Mouse (Mus musculus): ENCODE measurements around the gene Sfxn5.

Gene Sfxn5

DNA sequence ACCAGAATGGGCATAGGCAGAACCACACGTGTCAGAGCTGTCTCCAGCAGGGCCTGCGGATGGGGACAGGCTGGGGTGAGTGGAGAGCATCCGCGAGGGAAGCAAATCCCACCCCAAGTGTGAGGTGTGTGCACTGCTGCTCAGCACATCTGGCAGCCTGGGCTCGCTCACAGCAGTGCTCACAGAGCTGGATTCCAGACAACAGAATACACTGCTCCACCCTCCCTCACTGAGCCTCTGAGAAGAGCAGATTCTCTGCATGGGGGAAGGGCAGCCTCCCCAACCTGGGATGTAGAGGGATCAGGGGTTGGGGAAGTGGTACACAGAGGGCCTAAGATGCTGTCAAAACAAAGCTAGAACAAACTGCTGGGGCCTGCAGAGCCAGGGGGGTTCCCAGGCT lies 98.4 kb downstream of the Sfxn5 start:
- no peak for DNase-seq (ENCODE audit: low read depth, low spot score)

DNA sequence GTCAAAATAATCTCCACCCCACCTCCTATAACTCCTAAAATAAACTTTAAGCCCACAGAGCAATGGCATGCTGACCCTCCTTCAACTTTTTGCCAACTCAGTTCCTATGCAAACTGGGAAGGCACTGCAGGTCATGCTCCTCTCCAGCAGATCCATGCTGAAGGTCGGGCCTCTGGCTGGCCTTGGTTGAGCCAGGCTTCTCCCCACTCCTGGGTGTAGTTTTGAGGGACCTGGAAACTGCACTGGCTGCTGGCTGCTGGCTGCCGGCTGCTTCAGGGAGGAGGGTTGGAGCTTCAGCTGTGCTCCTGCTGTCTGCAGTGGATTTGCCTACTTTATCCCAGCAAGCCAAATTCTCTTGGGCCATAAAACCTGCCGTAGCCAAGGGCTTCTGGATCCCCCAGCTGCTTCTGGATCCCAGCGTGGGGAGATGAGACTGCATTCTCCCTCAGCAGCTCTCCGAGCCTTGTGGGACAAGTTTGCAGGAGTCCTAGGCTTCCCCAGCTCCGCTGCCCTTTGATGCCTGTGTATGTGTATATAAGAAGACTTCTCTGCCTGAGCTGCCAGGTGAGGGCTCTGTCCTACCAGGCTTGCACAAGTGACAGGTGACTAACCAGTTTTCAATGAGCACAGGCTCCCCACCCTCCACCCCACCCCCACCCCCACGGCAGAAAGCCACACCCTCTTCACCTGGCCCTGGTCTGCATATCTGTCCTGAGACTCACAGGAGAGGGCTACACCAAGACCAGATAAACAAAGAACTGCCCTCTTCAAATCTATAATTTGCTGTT lies 100.2 kb downstream of the Sfxn5 start:
- DNase-seq (ENCODE audit: low read depth, low spot score) = no peak

GRCm38 (mm10) chr6:85232045-85232444 lies 101.2 kb downstream of the Sfxn5 start:
- no peak for DNase-seq (ENCODE audit: low read depth, low spot score)

DNA sequence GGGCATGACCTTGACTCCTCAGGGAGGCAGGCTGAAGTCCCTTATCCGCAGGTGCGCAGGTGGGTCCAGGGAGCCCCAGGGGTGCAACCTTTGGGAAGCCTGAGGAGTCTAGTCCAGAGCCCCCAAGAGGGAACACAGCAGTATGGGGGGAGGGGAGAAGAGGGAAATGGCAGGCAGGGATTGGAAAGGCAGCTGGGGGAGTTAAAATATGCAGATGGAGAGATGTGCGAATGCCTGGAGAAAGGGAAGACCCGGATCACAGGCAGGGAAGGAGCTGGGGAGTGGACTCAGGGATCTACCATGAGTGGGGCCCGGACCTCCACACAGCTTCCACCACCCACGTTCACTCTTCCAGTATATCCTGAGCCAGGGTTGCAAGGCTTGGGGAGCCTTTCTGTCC lies 101.8 kb downstream of the Sfxn5 start:
- no peak for DNase-seq (ENCODE audit: low read depth, low spot score)

DNA sequence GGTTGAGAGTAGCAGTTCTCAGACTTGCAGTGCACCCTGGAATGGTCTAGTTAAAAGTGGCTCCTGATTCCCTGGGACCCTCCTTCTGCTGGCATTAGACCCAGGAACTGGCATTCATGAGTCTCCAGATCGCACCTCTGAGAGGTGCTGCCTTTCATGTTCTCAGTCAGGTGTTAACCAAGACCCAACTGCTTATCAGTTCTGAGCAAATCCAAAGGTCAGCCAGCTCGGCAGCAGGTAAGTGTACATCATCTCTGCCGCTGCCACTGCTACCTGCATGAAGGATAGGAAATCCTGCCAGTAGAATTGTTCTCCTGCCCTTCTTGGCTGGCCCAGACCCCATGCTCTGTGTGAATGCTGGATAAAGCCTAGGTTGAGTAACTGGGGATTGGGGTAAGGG lies 102.5 kb downstream of the Sfxn5 start:
- DNase-seq (ENCODE audit: low read depth, low spot score) = no peak

- no peak for DNase-seq (ENCODE audit: low read depth, low spot score)
Measured at GRCm38 (mm10) chr6:85227520-85227919, 105.7 kb downstream of the Sfxn5 start.

GRCm38 (mm10) chr6:85226570-85226969 lies 106.7 kb downstream of the Sfxn5 start:
- DNase-seq (ENCODE audit: low read depth, low spot score) = no peak

DNA sequence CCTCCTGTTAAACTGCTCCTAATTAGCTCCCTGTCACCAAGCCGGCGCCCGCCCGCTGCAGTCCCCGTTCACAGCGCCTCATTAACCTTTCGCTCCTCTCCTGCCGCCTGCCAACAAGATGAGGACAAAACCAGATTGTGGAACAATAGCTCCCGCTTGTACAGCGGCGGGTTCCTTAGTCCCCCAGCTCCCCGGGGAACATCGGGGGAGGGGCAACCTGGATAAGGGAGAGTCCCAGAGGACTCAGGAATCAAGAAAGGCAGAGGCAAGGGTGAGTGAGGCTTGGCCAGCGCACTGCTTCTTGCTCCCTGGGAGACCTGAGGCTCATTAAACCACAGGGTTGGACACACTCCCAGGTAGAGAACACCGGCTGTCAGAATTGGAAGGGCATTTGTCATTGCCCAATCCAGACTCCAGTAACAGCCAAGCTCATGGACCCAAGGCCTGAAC lies 108.8 kb downstream of the Sfxn5 start:
- no peak for DNase-seq (ENCODE audit: low read depth, low spot score)

DNA sequence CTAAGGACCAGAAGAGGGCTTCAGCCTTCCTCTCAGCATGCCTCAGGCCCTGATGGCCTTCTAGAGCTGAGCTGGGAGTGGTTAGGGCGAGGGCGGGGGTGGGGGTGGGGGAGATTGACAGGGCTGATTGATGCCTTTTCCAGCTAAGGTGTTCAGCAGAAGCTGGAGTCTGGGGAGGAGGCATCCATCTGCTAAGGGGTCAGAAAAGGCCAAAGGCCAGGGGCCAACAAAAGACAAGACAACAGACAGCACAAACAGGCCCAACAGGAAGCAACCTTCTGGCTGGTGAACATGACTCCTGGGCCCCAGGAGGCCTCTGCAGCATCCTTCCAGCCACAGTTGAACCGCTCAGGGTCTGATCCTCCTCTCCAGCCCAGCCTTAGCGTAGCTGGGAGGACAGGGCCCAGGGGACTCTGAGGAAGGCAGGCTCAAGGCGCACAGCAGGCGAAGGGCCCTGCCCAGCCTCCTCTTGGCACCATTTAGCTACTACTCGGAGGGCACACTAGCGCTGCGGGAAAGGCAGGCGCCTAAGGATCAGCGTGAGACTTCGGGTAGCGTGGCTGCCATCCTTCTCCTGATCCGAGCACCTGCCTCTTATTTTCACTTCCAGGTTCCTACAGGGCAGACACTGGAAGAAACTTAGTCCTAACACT lies 109.6 kb downstream of the Sfxn5 start:
- DNase-seq (ENCODE audit: low read depth, low spot score) = no peak

DNA sequence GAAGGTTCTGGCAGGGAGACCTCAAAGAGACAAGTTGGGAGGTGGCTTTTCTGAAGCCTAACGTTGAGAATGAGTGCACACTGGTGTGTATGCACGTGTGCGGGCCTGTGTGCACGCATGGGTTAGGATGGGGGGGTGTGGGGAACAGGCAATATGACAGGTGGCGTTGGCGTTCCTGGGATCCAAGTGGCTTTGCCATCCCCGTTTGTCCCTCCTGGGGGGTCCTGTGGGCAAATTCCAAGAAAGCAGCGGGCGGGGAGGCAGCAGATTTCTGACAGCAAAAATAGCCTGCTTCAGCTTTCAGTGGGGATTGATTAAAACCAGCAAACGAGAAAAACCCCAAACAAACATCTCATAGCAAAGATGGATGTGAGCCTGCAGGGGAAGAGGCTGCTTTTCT lies 110.7 kb downstream of the Sfxn5 start:
- no peak for DNase-seq (ENCODE audit: low read depth, low spot score)

- DNase-seq (ENCODE audit: low read depth, low spot score) = no peak
Measured at GRCm38 (mm10) chr6:85220917-85221316, 112.3 kb downstream of the Sfxn5 start.

- no peak for DNase-seq (ENCODE audit: low read depth, low spot score)
Measured at GRCm38 (mm10) chr6:85219706-85220105, 113.5 kb downstream of the Sfxn5 start.

DNA sequence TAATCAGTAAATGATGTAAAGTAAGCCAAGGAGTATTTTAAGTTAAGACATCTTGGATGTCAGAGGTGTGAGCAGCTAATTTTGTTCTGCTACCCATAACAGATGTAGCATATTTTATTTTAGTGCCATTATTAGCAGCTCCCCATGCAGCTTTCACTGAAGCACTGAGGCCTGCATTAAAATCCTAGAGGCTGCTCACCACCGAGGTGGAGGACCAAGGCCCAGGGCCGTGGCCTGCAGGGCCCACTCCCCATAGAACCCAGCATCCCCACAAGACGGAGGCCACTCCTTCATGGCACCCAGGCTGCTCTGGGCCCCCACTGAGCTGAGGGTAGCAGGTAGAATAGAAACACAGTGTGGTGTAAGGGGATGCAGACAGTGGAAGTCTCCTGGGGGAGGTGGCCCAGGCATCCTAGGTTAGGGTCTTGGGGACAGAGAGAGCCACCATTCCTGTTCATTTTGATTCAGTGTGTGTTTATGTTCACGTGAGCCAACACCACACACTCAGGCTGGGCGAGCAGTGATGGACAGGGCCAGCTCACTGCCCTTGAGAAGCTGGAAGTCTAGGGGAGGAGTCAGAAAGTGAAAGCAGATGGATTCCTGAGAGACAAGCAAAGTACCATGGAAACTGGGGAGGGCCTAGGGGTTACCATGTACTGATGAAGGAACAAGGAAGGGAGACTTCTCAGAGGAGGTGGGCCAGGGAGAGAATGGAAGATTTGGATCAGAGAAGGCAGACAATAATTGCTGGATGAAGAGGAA lies 114.4 kb downstream of the Sfxn5 start:
- DNase-seq (ENCODE audit: low read depth, low spot score) = no peak

GRCm38 (mm10) chr6:85218251-85218650 lies 115.0 kb downstream of the Sfxn5 start:
- no peak for DNase-seq (ENCODE audit: low read depth, low spot score)

GRCm38 (mm10) chr6:85210686-85211085 lies 122.5 kb downstream of the Sfxn5 start:
- DNase-seq (ENCODE audit: low read depth, low spot score) = no peak

- DNase-seq (ENCODE audit: low read depth, low spot score) = no peak
Measured at GRCm38 (mm10) chr6:85209226-85209967, 123.8 kb downstream of the Sfxn5 start.

DNA sequence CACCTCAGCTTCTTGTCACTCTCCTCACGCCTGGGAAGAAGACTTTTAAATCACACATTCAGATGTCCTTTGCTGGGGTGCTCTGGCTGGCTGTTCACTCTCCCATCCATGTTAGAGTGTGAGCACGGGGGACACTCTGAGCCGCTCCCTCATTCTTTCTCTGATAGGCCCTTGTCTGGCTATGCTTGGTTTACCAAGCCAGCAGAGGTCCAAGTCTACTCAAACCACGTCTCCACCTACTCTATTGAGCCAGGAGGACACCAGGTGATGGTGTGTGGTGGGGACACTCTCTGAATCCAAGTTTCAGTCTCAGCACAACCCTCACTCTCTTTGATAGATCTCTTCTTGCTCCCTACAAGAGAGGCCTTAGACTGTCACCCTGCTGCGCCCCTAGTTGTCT lies 125.9 kb downstream of the Sfxn5 start:
- no peak for DNase-seq (ENCODE audit: low read depth, low spot score)

DNA sequence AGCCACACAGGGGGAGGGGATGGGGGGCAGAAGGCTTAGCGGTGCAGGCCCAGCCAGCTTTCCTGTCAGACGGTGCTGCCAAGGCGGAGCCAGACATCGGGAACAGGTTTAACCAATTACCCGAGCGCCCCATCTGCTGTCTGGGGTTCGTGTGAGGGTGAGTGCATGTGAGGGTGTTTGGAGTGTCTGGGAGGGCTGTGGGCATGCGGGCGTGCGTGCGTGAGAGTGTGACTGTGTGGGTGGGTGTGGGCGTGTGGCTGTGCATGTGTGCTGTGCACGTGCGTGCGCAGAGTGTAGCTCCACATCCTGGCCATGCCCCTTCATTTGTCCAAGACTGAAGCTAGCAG lies 126.3 kb downstream of the Sfxn5 start:
- no peak for DNase-seq (ENCODE audit: low read depth, low spot score)

- no peak for DNase-seq (ENCODE audit: low read depth, low spot score)
Measured at GRCm38 (mm10) chr6:85206182-85206938, 126.9 kb downstream of the Sfxn5 start.

GRCm38 (mm10) chr6:85197951-85198350 lies 135.3 kb downstream of the Sfxn5 start:
- DNase-seq (ENCODE audit: low read depth, low spot score) = no peak

All from CD4-positive helper T cell, adult 2 months (primary cell).